8 mouse cellular contexts compared by ENCODE assay signal in the genomic region with DNA sequence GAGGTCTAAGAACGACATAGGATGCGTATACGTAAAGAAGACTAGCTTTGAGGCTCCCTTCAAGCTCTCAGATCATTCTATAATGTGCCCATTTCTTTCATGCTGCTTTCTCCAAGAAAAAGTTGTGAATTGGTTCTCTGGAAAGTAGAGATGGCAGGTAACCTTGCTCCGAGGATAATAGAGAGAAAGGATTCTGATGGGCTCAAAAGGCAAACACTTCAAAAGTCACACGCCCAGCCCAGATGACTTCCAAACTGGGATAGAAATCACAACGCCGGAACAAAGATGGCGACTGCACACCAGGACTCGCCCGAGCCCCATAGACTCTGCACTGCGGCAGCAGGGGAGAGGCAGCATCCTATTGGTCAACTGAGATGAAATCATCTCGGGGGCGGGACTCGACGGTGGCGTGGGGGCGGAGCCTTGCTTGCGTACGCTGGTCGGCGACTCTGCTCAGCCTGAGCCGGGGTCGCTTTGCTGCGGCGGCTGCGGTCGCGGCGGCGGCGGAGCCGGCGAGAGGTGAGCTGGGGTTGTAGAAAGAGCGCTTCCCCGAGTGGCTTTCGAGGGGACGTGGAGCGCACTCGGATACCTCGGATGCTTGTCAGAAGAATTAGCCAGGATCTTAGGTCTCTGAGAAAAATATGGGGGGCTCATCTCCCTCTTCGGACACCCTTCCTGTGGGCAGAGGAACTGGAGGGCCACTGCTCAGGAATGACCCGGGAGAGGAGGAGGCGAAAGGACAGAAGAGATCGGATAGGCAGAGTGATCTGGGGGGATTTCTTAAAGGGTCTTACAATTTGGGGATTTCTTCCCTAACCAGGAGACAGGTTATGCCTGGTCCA. TPM values are rescaled to one million over a fixed set of nuclear protein-coding genes. Genes with fewer than 3 reads are reported as not detected.
DNase-seq lines count a peak whose midpoint lies in the region; ATAC-seq and TF ChIP-seq lines count a peak whose summit lies in the region.

Gene Atp6v0a1 (plus strand): TSS at position 407 of the 842 bp plus-strand sequence.

- H3K27me3 ChIP-seq in hindbrain, embryonic 10.5 days (ENCODE audit: insufficient read depth, poor library complexity, severe bottlenecking), result peaks cover 5% of the 10 kb centered on the region; the same call in 1 of the 2 replicates
- H3K27me3 ChIP-seq in lung, postnatal 0 days (replicated peaks; ENCODE audit: insufficient read depth, low read length), result no peaks in the 10 kb centered on the region

- ATAC-seq in frontal cortex, adult (ENCODE audit: low TSS enrichment), result peak; percentile 90
- ATAC-seq in lung, postnatal 0 days, result peak; percentile 99

- peak within 1 kb of the TSS; percentile 69 for H3K9ac ChIP-seq in lung, postnatal 0 days (replicated peaks; ENCODE audit: low read depth)

- WGBS in hindbrain, embryonic 10.5 days, result under 1% methylated on average over 44 of the region's 44 CpGs
- WGBS in lung, postnatal 0 days, result 2% methylated on average over 43 of the region's 44 CpGs

- H3K36me3 ChIP-seq in hindbrain, embryonic 10.5 days, result peaks cover 22% of the 10 kb centered on the region
- H3K36me3 ChIP-seq in lung, postnatal 0 days (ENCODE audit: insufficient read depth, low read length), result 0 out of 2 replicates have a peak, but pooled peaks cover 7% of the 10 kb centered on the region

- peak within 1 kb of the TSS; percentile 90 for H3K27ac ChIP-seq in hindbrain, embryonic 10.5 days
- peak within 1 kb of the TSS; percentile 94 for H3K27ac ChIP-seq in lung, postnatal 0 days (ENCODE audit: low read length)

- H3K4me3 ChIP-seq in hindbrain, embryonic 10.5 days, result peak within 1 kb of the TSS; percentile 75
- peak within 1 kb of the TSS; percentile 77 for H3K4me3 ChIP-seq in lung, postnatal 0 days (ENCODE audit: low read depth, low read length)

- H3K4me1 ChIP-seq in hindbrain, embryonic 10.5 days (replicated peaks), result peaks cover 19% of the 10 kb centered on the region
- H3K4me1 ChIP-seq in lung, postnatal 0 days (ENCODE audit: insufficient read depth, low read depth, low read length), result no peaks in the 10 kb centered on the region; the same call in 1 of the 2 replicates

- H3K9me3 ChIP-seq in hindbrain, embryonic 10.5 days, result no peaks in the 10 kb centered on the region
- H3K9me3 ChIP-seq in lung, postnatal 0 days (ENCODE audit: low read length), result no peaks in the 10 kb centered on the region

- no peak for TF ChIP-seq EP300 in lung, postnatal 0 days (IDR thresholded peaks at IDR 0.05)

- peak; percentile 97 for DNase-seq in MN1 (ENCODE audit: low spot score)
- peak; percentile 98 for DNase-seq in cerebellum, adult 9-10 months
- DNase-seq in hindbrain, embryonic 10.5 days (ENCODE audit: low spot score), result peak; percentile 97
- DNase-seq in layer of hippocampus, adult 9-11 months, result peak; percentile 98
- DNase-seq in lung, postnatal 0 days (ENCODE audit: low spot score), result peak; percentile 98
- peak; percentile 95 for DNase-seq in ovary, postnatal 14 days (ENCODE audit: low spot score)
- DNase-seq in thymus, postnatal 14 days, result peak; percentile 97

- peak within 1 kb of the TSS; percentile 68 for H3K4me2 ChIP-seq in lung, postnatal 0 days (replicated peaks; ENCODE audit: low read depth, low read length)

- TF ChIP-seq CTCF in lung, postnatal 0 days (IDR thresholded peaks at IDR 0.05), result no peak

RNA-seq across cellular contexts. Expression of gene Atp6v0a1, which starts in this region (rescaled TPM):
- 36.2 and 48.1 TPM in 2 replicates for polyA plus RNA-seq in hindbrain, embryonic 10.5 days (2016; fragmentation: Nextera tagmentation; extraction: Ambion mirVana)
- 51.3 and 57.2 TPM in 2 replicates for polyA plus RNA-seq in lung, postnatal 0 days (2015; fragmentation: Nextera tagmentation; extraction: Ambion mirVana)

Comparison
In these comparisons a context has a peak if more than half of its experiments do, and no peak if none do; other contexts are left out.
1. Peak in every context shown above with its lines: DNase-seq, ATAC-seq, H3K4me3 ChIP-seq and H3K27ac ChIP-seq.